Mouse (Mus musculus): ENCODE results near the gene Man2a1. TPM values are rescaled to one million over a fixed set of nuclear protein-coding genes. Genes with fewer than 3 reads are reported as not detected.
A peak's percentile ranks its signal among the peaks of the same experiment; 100 is the strongest.

The Man2a1 gene
- polyA plus RNA-seq, 1 experiment: 12.5 TPM

DNA sequence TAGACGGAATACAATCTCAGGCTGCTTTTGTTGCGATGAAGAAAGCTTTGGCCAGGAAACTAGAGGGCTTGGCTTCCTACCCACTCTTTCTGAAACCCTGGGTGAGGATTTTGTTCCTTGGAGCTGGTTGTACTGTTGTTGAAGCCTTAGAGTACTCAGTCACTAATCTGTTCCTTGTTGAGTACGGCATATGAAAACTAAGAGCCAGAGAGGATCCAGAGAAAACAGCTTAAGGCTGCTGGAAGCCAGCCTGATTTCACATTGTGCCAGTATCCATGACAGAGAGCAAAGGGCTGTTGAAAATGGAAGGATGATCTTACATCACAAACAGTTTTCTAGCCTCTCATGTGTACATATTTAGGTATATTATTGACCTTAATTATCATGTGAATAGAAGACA is 7.7 kb upstream of the Man2a1 start:
- Histone ChIP-seq H3K79me2 (ENCODE audit: control insufficient read depth, insufficient read depth) (no peaks in the 10 kb centered on the region), H3K79me3 (ENCODE audit: low read depth) (no peaks in the 10 kb centered on the region), H3K27me3 (ENCODE audit: control insufficient read depth, insufficient read depth, insufficient read length) (no peaks in the 10 kb centered on the region), H3K4me3 (ENCODE audit: insufficient read depth, poor library complexity, severe bottlenecking) (no peak overlapping the region), H3ac (ENCODE audit: control insufficient read depth, insufficient read length, low read depth) (no peak overlapping the region), H3K36me3 (ENCODE audit: control insufficient read depth, insufficient read depth) (no peaks in the 10 kb centered on the region)
- TF ChIP-seq FOSL1 (IDR thresholded peaks at IDR 0.05; ENCODE audit: insufficient read depth, low read length, poor library complexity, severe bottlenecking): no peak
- TF ChIP-seq CTCF (IDR thresholded peaks at IDR 0.05; ENCODE audit: control insufficient read depth, insufficient read depth, insufficient read length): no peak
- no peak for TF ChIP-seq USF1 (IDR thresholded peaks at IDR 0.05; ENCODE audit: low read depth)
- no peak for TF ChIP-seq CEBPB (IDR thresholded peaks at IDR 0.05; ENCODE audit: low read depth)
- TF ChIP-seq MAX (IDR thresholded peaks at IDR 0.05): no peak
- TF ChIP-seq MYOD1 (IDR thresholded peaks at IDR 0.05; ENCODE audit: control insufficient read depth, insufficient read length, low read depth): no peak

DNA sequence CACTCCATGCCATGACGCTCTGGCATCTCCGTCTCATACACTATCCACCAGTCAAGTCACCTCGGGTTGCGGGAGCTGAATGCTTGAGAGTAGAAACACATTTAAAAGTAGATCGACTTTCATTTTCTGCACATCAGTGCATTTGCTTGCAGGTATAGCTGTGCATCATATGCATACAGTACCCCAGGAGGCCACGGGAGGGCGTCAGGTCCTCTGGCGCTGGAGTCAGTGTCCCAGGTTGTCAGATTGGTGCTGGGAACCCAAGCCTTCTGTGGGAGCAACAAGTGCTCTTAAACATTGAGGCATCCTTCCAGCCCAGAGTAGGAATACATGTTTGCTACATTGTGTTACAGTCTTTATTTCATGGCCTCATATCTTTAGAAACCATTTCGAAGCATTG is 2.8 kb upstream of the Man2a1 start:
- no peaks in the 10 kb centered on the region for H3K79me3 ChIP-seq (ENCODE audit: low read depth)
- TF ChIP-seq MAX (IDR thresholded peaks at IDR 0.05): no peak
- TF ChIP-seq MYOD1 (IDR thresholded peaks at IDR 0.05; ENCODE audit: control insufficient read depth, insufficient read length, low read depth): no peak
- no peak for TF ChIP-seq USF1 (IDR thresholded peaks at IDR 0.05; ENCODE audit: low read depth)
- TF ChIP-seq FOSL1 (IDR thresholded peaks at IDR 0.05; ENCODE audit: insufficient read depth, low read length, poor library complexity, severe bottlenecking): no peak
- TF ChIP-seq CEBPB (IDR thresholded peaks at IDR 0.05; ENCODE audit: low read depth): no peak
- TF ChIP-seq CTCF (IDR thresholded peaks at IDR 0.05; ENCODE audit: control insufficient read depth, insufficient read depth, insufficient read length): no peak
- no peak for TF ChIP-seq MYOG (IDR thresholded peaks at IDR 0.05; ENCODE audit: control insufficient read depth, extremely low read depth, insufficient read length)

DNA sequence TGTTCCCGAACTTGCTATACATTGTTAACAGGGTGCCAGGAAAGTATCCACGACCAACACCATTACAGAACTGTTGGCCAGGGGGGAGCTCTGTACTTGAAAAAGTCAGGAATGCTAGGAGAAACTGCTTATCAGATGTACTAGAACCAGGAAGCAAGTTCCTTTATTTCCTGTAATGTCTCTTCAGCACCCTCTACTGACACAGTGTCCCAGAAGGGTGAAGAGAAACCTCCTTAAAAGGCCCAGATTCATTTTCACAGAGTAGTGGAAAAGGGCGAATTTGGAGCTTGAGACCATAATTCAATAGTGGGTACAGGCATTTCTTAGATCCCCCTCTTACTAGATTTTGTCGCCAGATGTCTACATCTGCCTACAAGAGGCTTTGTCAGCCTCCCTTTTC is 620 bp upstream of the Man2a1 start:
- H3K36me3 ChIP-seq (ENCODE audit: control insufficient read depth, insufficient read depth): peaks cover 3% of the 10 kb centered on the region
- H3K79me2 ChIP-seq (ENCODE audit: control insufficient read depth, insufficient read depth): peaks cover 40% of the 10 kb centered on the region
- H3K27me3 ChIP-seq (ENCODE audit: control insufficient read depth, insufficient read depth, insufficient read length): no peaks in the 10 kb centered on the region
- peaks cover 19% of the 10 kb centered on the region for H3K79me3 ChIP-seq (ENCODE audit: low read depth)
- H3ac ChIP-seq (ENCODE audit: control insufficient read depth, insufficient read length, low read depth): peak overlapping the region; percentile 62
- H3K4me3 ChIP-seq (ENCODE audit: insufficient read depth, poor library complexity, severe bottlenecking): no peak overlapping the region
- TF ChIP-seq MYOD1 (IDR thresholded peaks at IDR 0.05; ENCODE audit: control insufficient read depth, insufficient read length, low read depth) (no peak), MYOG (IDR thresholded peaks at IDR 0.05; ENCODE audit: control insufficient read depth, extremely low read depth, insufficient read length) (no peak), CTCF (IDR thresholded peaks at IDR 0.05; ENCODE audit: control insufficient read depth, insufficient read depth, insufficient read length) (no peak), USF1 (IDR thresholded peaks at IDR 0.05; ENCODE audit: low read depth) (no peak), FOSL1 (IDR thresholded peaks at IDR 0.05; ENCODE audit: insufficient read depth, low read length, poor library complexity, severe bottlenecking) (no peak), CEBPB (IDR thresholded peaks at IDR 0.05; ENCODE audit: low read depth) (no peak), MAX (IDR thresholded peaks at IDR 0.05) (no peak)

More for the DNA sequence above, 2.8 kb upstream of the Man2a1 start:
- H3K79me2 ChIP-seq (ENCODE audit: control insufficient read depth, insufficient read depth): peaks cover 20% of the 10 kb centered on the region
- H3ac ChIP-seq (ENCODE audit: control insufficient read depth, insufficient read length, low read depth): no peak overlapping the region
- H3K4me3 ChIP-seq (ENCODE audit: insufficient read depth, poor library complexity, severe bottlenecking): no peak overlapping the region
- H3K27me3 ChIP-seq (ENCODE audit: control insufficient read depth, insufficient read depth, insufficient read length): no peaks in the 10 kb centered on the region
- H3K36me3 ChIP-seq (ENCODE audit: control insufficient read depth, insufficient read depth): no peaks in the 10 kb centered on the region

DNA sequence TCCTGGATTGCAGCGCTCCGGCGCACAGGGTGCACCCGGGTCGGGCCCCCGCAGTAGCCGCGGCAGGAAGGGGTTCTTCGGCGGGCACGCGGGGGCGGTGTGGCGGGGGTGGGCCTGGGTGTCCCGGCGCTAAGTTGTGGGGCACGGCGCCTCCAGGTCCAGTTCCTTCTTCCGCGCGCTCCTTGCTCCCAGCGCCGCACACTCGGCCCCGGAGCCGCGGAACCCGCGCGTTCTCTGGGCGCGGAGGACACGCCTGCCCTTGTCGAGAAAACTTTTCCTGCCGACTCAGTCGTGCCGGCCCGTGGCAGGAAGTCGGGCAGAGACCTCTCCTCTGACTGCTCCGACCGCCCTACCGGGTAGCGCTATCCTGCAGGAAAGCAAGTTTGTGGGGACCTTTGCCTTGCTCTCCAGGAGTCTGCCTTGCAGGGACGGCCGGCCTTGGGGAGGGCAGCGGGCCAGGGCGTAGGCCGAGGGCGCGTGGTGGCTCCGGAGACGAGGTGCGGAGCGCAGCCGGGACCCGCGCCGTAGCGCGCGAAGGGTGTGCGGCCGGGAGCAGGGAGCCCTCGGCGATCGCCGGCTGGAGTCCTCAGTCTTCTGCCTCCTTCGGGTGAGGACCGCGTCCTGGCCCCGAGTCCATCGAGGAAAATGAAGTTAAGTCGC is 685 bp downstream of the Man2a1 start:
- Histone ChIP-seq H3K36me3 (ENCODE audit: control insufficient read depth, insufficient read depth) (peaks cover 5% of the 10 kb centered on the region), H3K27me3 (ENCODE audit: control insufficient read depth, insufficient read depth, insufficient read length) (no peaks in the 10 kb centered on the region), H3K79me2 (ENCODE audit: control insufficient read depth, insufficient read depth) (peaks cover 53% of the 10 kb centered on the region), H3K4me3 (ENCODE audit: insufficient read depth, poor library complexity, severe bottlenecking) (peak overlapping the region; percentile 72), H3K79me3 (ENCODE audit: low read depth) (peaks cover 30% of the 10 kb centered on the region), H3ac (ENCODE audit: control insufficient read depth, insufficient read length, low read depth) (peak overlapping the region; percentile 80)
- TF ChIP-seq FOSL1 (IDR thresholded peaks at IDR 0.05; ENCODE audit: insufficient read depth, low read length, poor library complexity, severe bottlenecking) (no peak), MYOD1 (IDR thresholded peaks at IDR 0.05; ENCODE audit: control insufficient read depth, insufficient read length, low read depth) (no peak), USF1 (IDR thresholded peaks at IDR 0.05; ENCODE audit: low read depth) (no peak), CEBPB (IDR thresholded peaks at IDR 0.05; ENCODE audit: low read depth) (no peak), MAX (IDR thresholded peaks at IDR 0.05) (no peak), CTCF (IDR thresholded peaks at IDR 0.05; ENCODE audit: control insufficient read depth, insufficient read depth, insufficient read length) (no peak), MYOG (IDR thresholded peaks at IDR 0.05; ENCODE audit: control insufficient read depth, extremely low read depth, insufficient read length) (no peak)

DNA sequence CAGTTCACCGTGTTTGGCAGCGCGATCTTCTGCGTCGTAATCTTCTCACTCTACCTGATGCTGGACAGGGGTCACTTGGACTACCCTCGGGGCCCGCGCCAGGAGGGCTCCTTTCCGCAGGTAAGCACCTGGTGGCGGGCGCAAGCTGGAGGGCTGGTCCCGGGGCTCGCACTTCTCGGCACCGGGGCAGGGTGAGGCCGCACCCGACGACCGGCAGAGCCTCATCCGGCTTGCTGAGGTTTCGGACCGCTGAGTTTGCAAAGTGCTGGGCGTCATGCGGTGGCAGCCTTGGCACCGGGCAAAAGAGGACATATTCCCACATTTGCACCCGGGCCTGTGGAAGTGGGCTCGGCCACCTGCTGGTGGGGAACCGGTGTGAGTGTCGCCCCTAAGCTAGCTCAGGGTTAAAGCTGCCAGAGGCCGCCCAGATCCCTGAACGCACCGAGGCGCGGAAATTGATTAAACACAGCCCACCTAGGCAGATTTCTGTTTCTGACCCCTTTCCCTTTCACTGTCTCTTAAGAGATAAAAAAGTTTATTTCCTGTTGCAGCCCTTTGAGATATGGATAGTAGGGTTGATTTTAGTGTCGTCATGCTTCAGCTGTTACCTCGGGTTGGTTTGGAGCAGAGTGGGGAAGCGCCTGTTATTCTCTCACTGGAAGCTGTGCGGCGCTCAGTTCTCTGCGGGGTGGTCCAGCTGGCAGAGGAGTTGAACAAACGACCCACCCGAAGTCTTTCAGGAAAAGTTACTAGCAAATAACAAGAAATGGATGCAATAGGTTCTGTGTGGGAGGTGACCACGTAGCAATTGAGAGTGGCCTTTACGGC is 1.4 kb downstream of the Man2a1 start:
- Histone ChIP-seq H3K79me2 (ENCODE audit: control insufficient read depth, insufficient read depth) (peaks cover 60% of the 10 kb centered on the region), H3K36me3 (ENCODE audit: control insufficient read depth, insufficient read depth) (peaks cover 5% of the 10 kb centered on the region), H3K4me3 (ENCODE audit: insufficient read depth, poor library complexity, severe bottlenecking) (peak overlapping the region; percentile 72), H3K79me3 (ENCODE audit: low read depth) (peaks cover 36% of the 10 kb centered on the region), H3ac (ENCODE audit: control insufficient read depth, insufficient read length, low read depth) (peak overlapping the region; percentile 80), H3K27me3 (ENCODE audit: control insufficient read depth, insufficient read depth, insufficient read length) (no peaks in the 10 kb centered on the region)
- peak; percentile 4 for TF ChIP-seq CTCF (IDR thresholded peaks at IDR 0.05; ENCODE audit: control insufficient read depth, insufficient read depth, insufficient read length)
- TF ChIP-seq FOSL1 (IDR thresholded peaks at IDR 0.05; ENCODE audit: insufficient read depth, low read length, poor library complexity, severe bottlenecking): no peak

All from C2C12 (cell line).